Mouse (Mus musculus) stomach, postnatal 0 days (tissue): Measurements from ENCODE around the gene Rmnd1. TPM values are rescaled to one million over a fixed set of nuclear protein-coding genes. Genes with fewer than 3 reads are reported as not detected.
"Not testable (repeated sequence)": the region's sequence is repeated elsewhere in the genome, so short reads cannot be mapped to it uniquely, and the experiment has no call there.

Source experiments
- ATAC-seq: fragments of 200-750 bp; cut with Nextera tagmentation; 2 replicates; pipeline ENCODE4 v1.8.0; 2017; ENCODE audit not compliant: low FRiP score, low TSS enrichment
- DNase-seq: peaks from one replicate; pipeline ENCODE4 v3.0.0-alpha.2; 2016; ENCODE audit warnings: low spot score
- H3K27ac ChIP-seq: fragments of 300-500 bp; sonication (generic); replicated peaks from 2 replicates; pipeline ENCODE4 v1.5.1; 2014; ENCODE audit warnings: mild to moderate bottlenecking, control low read depth
- H3K27me3 ChIP-seq: fragments of 300-500 bp; sonication (generic); 2 replicates; pipeline ENCODE4 v1.6.1; 2014; ENCODE audit warnings: low read length; ENCODE audit not compliant: control insufficient read depth, insufficient read depth
- H3K36me3 ChIP-seq: fragments of 300-500 bp; sonication (generic); 2 replicates; pipeline ENCODE4 v1.6.1; 2014; ENCODE audit warnings: low read length, mixed read lengths; ENCODE audit not compliant: control insufficient read depth, insufficient read depth
- H3K4me1 ChIP-seq: fragments of 300-500 bp; sonication (generic); replicated peaks from 2 replicates; pipeline ENCODE4 v1.6.1; 2014; ENCODE audit warnings: antibody characterized with exemption; ENCODE audit not compliant: control insufficient read depth, insufficient read depth
- H3K4me2 ChIP-seq: fragments of 300-500 bp; sonication (generic); replicated peaks from 2 replicates; pipeline ENCODE4 v1.6.1; 2014; ENCODE audit warnings: low read depth, mild to moderate bottlenecking, control low read depth, moderate library complexity
- H3K4me3 ChIP-seq: fragments of 300-500 bp; sonication (generic); 2 replicates; pipeline ENCODE4 v1.5.1; 2014; ENCODE audit warnings: low read depth, low read length, control low read depth
- H3K9ac ChIP-seq: fragments of 300-500 bp; sonication (generic); 2 replicates; pipeline ENCODE4 v1.6.1; 2014; ENCODE audit warnings: mild to moderate bottlenecking, low read length, control low read depth, mixed read lengths
- H3K9me3 ChIP-seq: fragments of 300-500 bp; sonication (generic); 2 replicates; pipeline ENCODE4 v1.6.1; 2016; ENCODE audit warnings: low read length; ENCODE audit not compliant: control insufficient read depth
- CTCF ChIP-seq: IDR thresholded peaks from 2 replicates; pipeline ENCODE4 v1.5.1; 2016; ENCODE audit warnings: antibody characterized with exemption, low read depth, mild to moderate bottlenecking, moderate library complexity
- EP300 ChIP-seq: optimal IDR thresholded peaks from 2 replicates; pipeline ENCODE3; 2016; ENCODE audit warnings: antibody characterized with exemption
- WGBS: fragments of 180-500 bp; shearing (Covaris S2); extraction: QIAGEN DNeasy Blood & Tissue Kit; methylation state at CpG from one replicate; pipeline ENCODE4 v1.1.7; 2014; 5-methylcytosine and 5-hydroxymethylcytosine counted together
- polyA plus RNA-seq: library from polyadenylated mRNA; unstranded; fragments of >200 nt; fragmentation: Nextera tagmentation; extraction: Ambion mirVana; gene quantifications from 2 replicates; pipeline ENCODE4 v1.2.1, GENCODE M21; 2015

Gene Rmnd1
- polyA plus RNA-seq, 1 experiment from 2014 or later, result 16.6 TPM

DNA sequence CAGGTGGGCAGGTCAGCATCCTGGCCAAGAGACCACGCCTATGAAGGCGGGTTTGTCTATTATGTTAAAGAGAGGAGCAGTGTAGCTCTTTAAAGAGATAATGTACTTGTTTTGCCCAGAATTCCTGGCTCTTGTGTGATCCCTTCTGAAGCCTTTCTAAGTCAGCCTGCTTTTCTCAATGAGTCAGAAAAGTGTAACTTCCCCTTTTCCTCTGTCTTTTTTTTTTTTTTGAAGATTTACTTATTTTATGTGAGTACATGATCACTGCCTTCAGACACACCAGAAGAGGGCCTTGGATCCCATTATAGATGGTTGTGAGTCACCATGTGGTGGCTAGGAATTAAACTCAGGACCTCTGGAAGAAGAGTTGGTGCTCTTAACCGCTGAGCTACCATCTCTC lies 37.2 kb upstream of the Rmnd1 start:
- Histone ChIP-seq H3K9ac (no peak overlapping the region), H3K4me3 (no peak overlapping the region), H3K4me1 (no peaks in the 10 kb centered on the region), H3K9me3 (no peaks in the 10 kb centered on the region), H3K36me3 (no peaks in the 10 kb centered on the region), H3K27me3 (no peaks in the 10 kb centered on the region), H3K27ac (no peak overlapping the region), H3K4me2 (no peak overlapping the region)
- WGBS, result 64% methylated on average over 3 of the region's 3 CpGs
- no peak for DNase-seq
- ATAC-seq, result no peak
- no peak for TF ChIP-seq EP300
- no peak for TF ChIP-seq CTCF

GRCm38 (mm10) chr10:4465799-4466198 lies 33.6 kb upstream of the Rmnd1 start:
- WGBS, result 74% methylated on average over 7 of the region's 7 CpGs
- ATAC-seq (no peak), DNase-seq (no peak)
- H3K4me1 ChIP-seq, result no peaks in the 10 kb centered on the region
- H3K4me2 ChIP-seq, result no peak overlapping the region
- H3K9ac ChIP-seq, result no peak overlapping the region
- no peaks in the 10 kb centered on the region for H3K9me3 ChIP-seq
- TF ChIP-seq EP300, result no peak
- TF ChIP-seq CTCF, result no peak
- no peaks in the 10 kb centered on the region for H3K36me3 ChIP-seq
- no peak overlapping the region for H3K4me3 ChIP-seq
- H3K27me3 ChIP-seq, result no peaks in the 10 kb centered on the region
- no peak overlapping the region for H3K27ac ChIP-seq

- no peak for ATAC-seq
- 93% methylated on average over 2 of the region's 2 CpGs for WGBS
These were observed 28.0 kb upstream of the Rmnd1 start for GRCm38 (mm10) chr10:4460201-4460600.

GRCm38 (mm10) chr10:4456409-4456808 lies 24.2 kb upstream of the Rmnd1 start:
- Histone ChIP-seq H3K27me3 (no peaks in the 10 kb centered on the region), H3K36me3 (peaks cover 14% of the 10 kb centered on the region), H3K4me3 (no peak overlapping the region), H3K4me1 (no peaks in the 10 kb centered on the region), H3K4me2 (no peak overlapping the region), H3K9me3 (no peaks in the 10 kb centered on the region), H3K27ac (no peak overlapping the region), H3K9ac (no peak overlapping the region)
- no peak for ATAC-seq
- TF ChIP-seq CTCF (no peak), EP300 (no peak)
- WGBS, result 72% methylated on average over 4 of the region's 4 CpGs
- DNase-seq, result no peak

More at GRCm38 (mm10) chr10:4460201-4460600, 28.0 kb upstream of the Rmnd1 start:
- Histone ChIP-seq H3K27ac (no peak overlapping the region), H3K9ac (no peak overlapping the region), H3K27me3 (no peaks in the 10 kb centered on the region), H3K9me3 (no peaks in the 10 kb centered on the region), H3K4me2 (no peak overlapping the region), H3K36me3 (peaks cover 5% of the 10 kb centered on the region; the same call in 1 of the 2 replicates), H3K4me3 (no peak overlapping the region), H3K4me1 (no peaks in the 10 kb centered on the region)
- TF ChIP-seq EP300, result no peak
- no peak for TF ChIP-seq CTCF
- DNase-seq, result no peak

GRCm38 (mm10) chr10:4435416-4435815 lies 3.2 kb upstream of the Rmnd1 start:
- 84% methylated on average over 3 of the region's 3 CpGs for WGBS
- peaks cover 4% of the 10 kb centered on the region; the same call in 1 of the 2 replicates for H3K36me3 ChIP-seq
- H3K4me2 ChIP-seq, result no peak overlapping the region
- TF ChIP-seq CTCF, result no peak
- TF ChIP-seq EP300, result no peak
- H3K27ac ChIP-seq, result no peak overlapping the region
- H3K4me3 ChIP-seq, result no peak overlapping the region
- no peak for ATAC-seq
- no peak overlapping the region for H3K9ac ChIP-seq
- no peaks in the 10 kb centered on the region for H3K27me3 ChIP-seq
- no peak for DNase-seq
- no peaks in the 10 kb centered on the region for H3K4me1 ChIP-seq
- H3K9me3 ChIP-seq, result no peaks in the 10 kb centered on the region

DNA sequence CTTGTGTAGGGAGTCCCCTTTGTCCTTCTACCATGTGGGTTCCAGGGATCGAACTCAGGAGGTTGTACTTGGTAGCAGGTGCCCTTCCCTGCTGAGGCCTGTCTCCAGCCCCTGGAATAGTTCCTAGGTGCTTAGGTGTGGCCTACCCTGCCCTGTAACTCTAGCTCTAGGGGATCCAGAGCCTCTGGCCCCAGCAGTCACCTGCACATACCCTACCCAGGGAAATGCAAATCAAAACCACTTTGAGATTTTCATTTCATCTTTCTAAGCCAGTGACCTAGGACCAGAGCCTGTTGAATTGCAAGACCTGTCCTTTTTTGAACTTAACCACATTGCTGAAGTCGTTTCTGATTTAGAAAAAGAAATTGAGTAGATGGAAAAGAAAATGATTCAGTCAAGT lies 1.7 kb upstream of the Rmnd1 start:
- not testable (repeated sequence) for H3K9me3 ChIP-seq, H3K4me3 ChIP-seq, H3K4me1 ChIP-seq, ATAC-seq, DNase-seq, H3K4me2 ChIP-seq, H3K36me3 ChIP-seq, H3K9ac ChIP-seq, H3K27ac ChIP-seq, H3K27me3 ChIP-seq
- 70% methylated on average over 2 of the region's 2 CpGs for WGBS
